Mouse (Mus musculus): ENCODE measurements around the gene Aox2. TPM values are rescaled to one million over a fixed set of nuclear protein-coding genes. Genes with fewer than 3 reads are reported as not detected.

Gene Aox2
- not detected for total RNA-seq (2021)

GRCm38 (mm10) chr1:58278026-58278425 lies at the start of gene Aox2:
TSS of gene Aox2 (plus strand) at chr1:58278326.
- no peak for DNase-seq
- intact Hi-C loops (cut with DNase I), result no loop called here

GRCm38 (mm10) chr1:58228916-58229315 lies 49.2 kb upstream of the Aox2 start:
- no peak for DNase-seq
- intact Hi-C loops (cut with DNase I), result no loop called here

GRCm38 (mm10) chr1:58229774-58230173 lies 48.4 kb upstream of the Aox2 start:
- no peak for DNase-seq
- intact Hi-C loops (cut with DNase I), result no loop called here

- intact Hi-C loops (cut with DNase I), result no loop called here
- DNase-seq, result no peak
These were observed 47.6 kb upstream of the Aox2 start for GRCm38 (mm10) chr1:58230542-58230941.

GRCm38 (mm10) chr1:58235405-58235804 lies 42.7 kb upstream of the Aox2 start:
- no peak for DNase-seq

GRCm38 (mm10) chr1:58237527-58238299 lies 40.4 kb upstream of the Aox2 start:
- no peak for DNase-seq
- intact Hi-C loops (cut with DNase I), result no loop called here

More at GRCm38 (mm10) chr1:58235405-58235804, 42.7 kb upstream of the Aox2 start:
- intact Hi-C loops (cut with DNase I), result no loop called here

GRCm38 (mm10) chr1:58238440-58238839 lies 39.7 kb upstream of the Aox2 start:
- intact Hi-C loops (cut with DNase I), result no loop called here
- DNase-seq, result no peak

GRCm38 (mm10) chr1:58238961-58239360 lies 39.2 kb upstream of the Aox2 start:
- DNase-seq, result no peak
- intact Hi-C loops (cut with DNase I), result no loop called here

- DNase-seq, result no peak
- intact Hi-C loops (cut with DNase I), result loop anchor here (5.0 kb wide), 1 partner anchor 57 kb away; no protein-coding TSS in a partner anchor
These were observed 37.8 kb upstream of the Aox2 start for GRCm38 (mm10) chr1:58240347-58240746.

GRCm38 (mm10) chr1:58244487-58244886 lies 33.6 kb upstream of the Aox2 start:
- DNase-seq, result no peak
- intact Hi-C loops (cut with DNase I), result loop anchor here (5.0 kb wide), 1 partner anchor 53 kb away; no protein-coding TSS in a partner anchor

- DNase-seq, result no peak
- intact Hi-C loops (cut with DNase I), result no loop called here
These were observed 29.6 kb upstream of the Aox2 start for GRCm38 (mm10) chr1:58248518-58248917.

GRCm38 (mm10) chr1:58253466-58253865 lies 24.7 kb upstream of the Aox2 start:
- intact Hi-C loops (cut with DNase I), result no loop called here

GRCm38 (mm10) chr1:58257195-58257991 lies 20.7 kb upstream of the Aox2 start:
- DNase-seq, result no peak
- intact Hi-C loops (cut with DNase I), result no loop called here

More at GRCm38 (mm10) chr1:58253466-58253865, 24.7 kb upstream of the Aox2 start:
- DNase-seq, result no peak

- intact Hi-C loops (cut with DNase I), result no loop called here
These were observed 17.8 kb upstream of the Aox2 start for GRCm38 (mm10) chr1:58260311-58260710.

GRCm38 (mm10) chr1:58268231-58268630 lies 9.9 kb upstream of the Aox2 start:
- no peak for DNase-seq
- intact Hi-C loops (cut with DNase I), result no loop called here

More at GRCm38 (mm10) chr1:58260311-58260710, 17.8 kb upstream of the Aox2 start:
- no peak for DNase-seq

- intact Hi-C loops (cut with DNase I), result loop anchor here (2.0 kb wide), 2 partner anchors 114 to 842 kb away; no protein-coding TSS in a partner anchor
- DNase-seq, result peak in 1 of 2 experiments; percentile 22
These were observed 7.1 kb upstream of the Aox2 start for GRCm38 (mm10) chr1:58270807-58271569.

GRCm38 (mm10) chr1:58275879-58276278 lies 2.2 kb upstream of the Aox2 start:
- intact Hi-C loops (cut with DNase I), result no loop called here

GRCm38 (mm10) chr1:58278513-58278912 lies 387 bp downstream of the Aox2 start:
- DNase-seq, result no peak
- intact Hi-C loops (cut with DNase I), result no loop called here

More at GRCm38 (mm10) chr1:58275879-58276278, 2.2 kb upstream of the Aox2 start:
- DNase-seq, result no peak

- intact Hi-C loops (cut with DNase I), result no loop called here
- no peak for DNase-seq
These were observed 2.3 kb downstream of the Aox2 start for GRCm38 (mm10) chr1:58280381-58280780.

GRCm38 (mm10) chr1:58280939-58281624 lies 3.0 kb downstream of the Aox2 start:
- DNase-seq, result no peak
- intact Hi-C loops (cut with DNase I), result no loop called here

Data from heart, postnatal 36 days (tissue).